Mouse (Mus musculus) monocyte, adult 2 months (primary cell): ENCODE measurements at regions not wholly inside any gene's neighbourhood (a gene's known extent, or its start where the extent isn't known, plus 50 kb on each side); places are given as distances from the start of the nearest gene placed in this dataset.

Experiments used
- DNase-seq, 2 experiments: peaks; one replicate each; pipeline ENCODE4 v3.0.0; 2022; ENCODE audit warnings: low spot score in 2 of 2, low read depth in 1 of 2

- DNase-seq, result no peak
These were observed 90.3 kb downstream of the Zfp281 start for GRCm38 (mm10) chr1:136714987-136715386.

GRCm38 (mm10) chr1:136717830-136718517 is 93.3 kb downstream of the Zfp281 start:
- DNase-seq, result no peak

- DNase-seq, result no peak
These were observed 99.2 kb downstream of the Zfp281 start for GRCm38 (mm10) chr1:136723839-136724443.

GRCm38 (mm10) chr1:136725242-136725641 is 100.5 kb downstream of the Zfp281 start:
- DNase-seq, result no peak

GRCm38 (mm10) chr1:136726145-136726935 is 101.6 kb downstream of the Zfp281 start:
- DNase-seq, result no peak

GRCm38 (mm10) chr1:136727868-136728631 is 103.3 kb downstream of the Zfp281 start:
- DNase-seq, result no peak

- DNase-seq, result no peak
These were observed 103.9 kb downstream of the Zfp281 start for GRCm38 (mm10) chr1:136728632-136728944.

- DNase-seq, result no peak
These were observed 105.9 kb downstream of the Zfp281 start for GRCm38 (mm10) chr1:136730638-136731037.

- no peak for DNase-seq
These were observed 113.3 kb downstream of the Zfp281 start for GRCm38 (mm10) chr1:136738030-136738429.

GRCm38 (mm10) chr1:136739486-136739885 is 114.8 kb downstream of the Zfp281 start:
- DNase-seq, result no peak

- no peak for DNase-seq
These were observed 116.4 kb downstream of the Zfp281 start for GRCm38 (mm10) chr1:136741061-136741460.

GRCm38 (mm10) chr1:136749188-136749587 is 124.5 kb downstream of the Zfp281 start:
- no peak for DNase-seq

GRCm38 (mm10) chr1:136751464-136752191 is 126.9 kb downstream of the Zfp281 start:
- DNase-seq, result no peak

GRCm38 (mm10) chr1:136754286-136754685 is 129.6 kb downstream of the Zfp281 start:
- no peak for DNase-seq

- DNase-seq, result no peak
These were observed 134.0 kb downstream of the Zfp281 start for GRCm38 (mm10) chr1:136758730-136759129.

- no peak for DNase-seq
These were observed 134.5 kb downstream of the Zfp281 start for GRCm38 (mm10) chr1:136759164-136759563.

GRCm38 (mm10) chr1:136761467-136761866 is 136.8 kb downstream of the Zfp281 start:
- no peak for DNase-seq

- DNase-seq, result no peak
These were observed 144.3 kb downstream of the Zfp281 start for GRCm38 (mm10) chr1:136768969-136769401.

GRCm38 (mm10) chr1:136773743-136774142 is 149.0 kb downstream of the Zfp281 start:
- DNase-seq, result no peak

GRCm38 (mm10) chr1:136776211-136776610 is 151.5 kb downstream of the Zfp281 start:
- DNase-seq, result no peak
